Mouse (Mus musculus) c-Kit-positive CD71-positive TER-119-negative erythroid progenitor cells, embryonic 14.5 days (primary cell): Measurements from ENCODE around the gene Fam216b.

Source experiments
- DNase-seq: peaks from one replicate; pipeline ENCODE4 v3.0.0-alpha.2; 2013; ENCODE audit warnings: low read depth

The Fam216b gene

GRCm38 (mm10) chr14:78088907-78089306 lies at the start of gene Fam216b:
Gene Fam216b (minus strand): TSS chr14:78089007.
- DNase-seq = no peak

- no peak for DNase-seq
Observed at GRCm38 (mm10) chr14:78132368-78133052, 43.7 kb upstream of the Fam216b start.

DNA sequence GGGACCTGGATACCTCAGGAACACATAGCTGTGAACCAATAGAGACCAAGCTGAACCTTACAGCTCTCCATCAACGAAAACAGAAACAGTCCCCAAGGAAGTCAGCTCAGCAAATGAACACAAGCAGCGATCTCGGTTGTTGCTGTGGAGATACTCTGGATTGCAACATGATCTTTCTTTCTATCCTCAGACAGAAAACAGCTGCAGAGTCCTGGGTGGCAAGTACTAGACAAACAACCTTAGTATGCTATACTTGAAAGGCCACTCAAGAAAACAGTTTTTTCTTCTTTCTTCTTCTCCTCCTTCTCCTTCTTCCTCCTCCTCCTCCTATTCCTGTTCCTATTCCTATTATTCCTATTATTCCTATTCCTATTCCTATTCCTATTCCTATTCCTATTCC lies 37.9 kb upstream of the Fam216b start:
- DNase-seq = no peak

- no peak for DNase-seq
Observed at GRCm38 (mm10) chr14:78120286-78120685, 31.5 kb upstream of the Fam216b start.

GRCm38 (mm10) chr14:78119449-78120200 lies 30.8 kb upstream of the Fam216b start:
- no peak for DNase-seq

DNA sequence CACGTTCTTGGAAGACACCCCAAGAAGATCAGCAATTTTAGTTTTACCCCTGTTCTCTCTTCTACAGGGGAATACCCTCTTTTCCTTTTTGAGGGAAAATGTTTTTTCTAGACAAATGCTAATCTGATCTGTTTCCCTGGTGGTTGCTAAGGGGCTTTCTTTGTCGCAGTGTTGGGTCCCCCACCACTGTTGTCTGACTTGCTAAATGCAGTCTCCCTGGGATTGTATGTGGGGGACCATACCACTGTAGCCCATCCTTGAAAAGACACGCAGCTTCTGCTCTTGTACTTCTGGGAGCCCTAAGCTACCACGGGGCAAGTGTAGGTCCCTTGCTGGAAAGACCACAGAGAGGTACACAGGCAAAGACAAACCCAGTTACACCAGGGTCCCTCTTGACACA lies 28.9 kb upstream of the Fam216b start:
- no peak for DNase-seq

DNA sequence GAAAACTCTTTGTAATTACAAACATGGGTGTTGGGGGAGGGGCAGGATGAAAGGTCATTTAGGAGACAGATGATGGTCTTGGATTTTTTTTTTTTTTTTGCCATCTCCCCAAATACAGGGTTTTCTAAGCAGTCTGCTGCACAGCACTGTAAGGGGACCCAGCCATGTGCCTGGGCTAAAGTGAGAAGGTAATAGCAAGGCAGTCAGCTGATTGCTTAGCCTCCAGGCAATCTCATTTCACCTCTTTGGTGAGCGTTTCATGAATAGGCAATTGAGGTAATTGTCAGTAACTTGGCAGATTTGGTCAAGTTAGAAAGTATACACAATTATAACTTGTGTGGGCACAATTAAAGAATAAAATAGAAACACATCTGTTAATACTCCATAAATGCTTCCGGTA lies 28.5 kb upstream of the Fam216b start:
- no peak for DNase-seq

GRCm38 (mm10) chr14:78112466-78112865 lies 23.7 kb upstream of the Fam216b start:
- DNase-seq = no peak

- DNase-seq = no peak
Observed at GRCm38 (mm10) chr14:78110871-78111270, 22.1 kb upstream of the Fam216b start.

GRCm38 (mm10) chr14:78109419-78109818 lies 20.6 kb upstream of the Fam216b start:
- DNase-seq = no peak

- no peak for DNase-seq
Observed at GRCm38 (mm10) chr14:78108388-78108787, 19.6 kb upstream of the Fam216b start.

GRCm38 (mm10) chr14:78089591-78089990 lies 784 bp upstream of the Fam216b start:
- no peak for DNase-seq

DNA sequence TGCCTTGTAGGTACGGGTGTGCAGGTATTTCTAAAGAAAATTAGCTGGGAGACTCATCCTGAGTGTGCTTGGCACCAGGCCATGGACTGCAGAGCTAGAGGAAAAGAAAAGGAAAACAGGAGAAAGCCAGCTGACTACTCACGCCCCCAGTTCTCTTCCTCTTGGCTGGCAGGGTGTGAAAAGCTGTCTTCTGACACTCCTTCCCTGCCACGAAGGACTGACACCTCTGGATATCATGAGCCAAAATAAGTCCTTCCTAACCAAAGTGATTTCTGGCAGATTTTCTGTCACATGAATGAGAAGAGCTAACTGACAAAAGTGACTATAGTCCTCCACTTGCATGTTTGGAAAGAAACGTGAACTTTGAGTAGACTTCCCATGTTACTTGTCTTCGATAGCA lies 5.3 kb downstream of the Fam216b start:
- DNase-seq = no peak

DNA sequence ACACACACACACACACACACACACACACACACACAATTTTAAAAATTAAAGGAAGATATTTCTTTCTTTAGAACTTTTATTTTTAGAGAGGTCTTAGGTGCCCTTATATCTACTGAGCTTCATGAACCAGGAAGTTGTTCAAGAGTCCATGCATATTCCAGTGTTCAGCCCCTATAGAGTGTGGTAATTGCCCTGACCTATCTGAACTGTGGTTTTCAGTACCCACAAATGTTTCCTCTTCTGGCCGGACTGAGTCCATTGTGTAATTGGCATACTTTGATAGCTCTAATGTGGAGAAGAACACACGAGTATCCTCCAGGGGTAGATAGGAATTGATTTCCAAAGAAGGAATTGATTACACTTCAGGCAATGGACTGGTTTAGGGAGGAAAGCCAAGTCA lies 11.3 kb downstream of the Fam216b start:
- no peak for DNase-seq

GRCm38 (mm10) chr14:78065938-78066710 lies 22.7 kb downstream of the Fam216b start:
- DNase-seq = no peak

- DNase-seq = no peak
Observed at GRCm38 (mm10) chr14:78062484-78062883, 26.3 kb downstream of the Fam216b start.

DNA sequence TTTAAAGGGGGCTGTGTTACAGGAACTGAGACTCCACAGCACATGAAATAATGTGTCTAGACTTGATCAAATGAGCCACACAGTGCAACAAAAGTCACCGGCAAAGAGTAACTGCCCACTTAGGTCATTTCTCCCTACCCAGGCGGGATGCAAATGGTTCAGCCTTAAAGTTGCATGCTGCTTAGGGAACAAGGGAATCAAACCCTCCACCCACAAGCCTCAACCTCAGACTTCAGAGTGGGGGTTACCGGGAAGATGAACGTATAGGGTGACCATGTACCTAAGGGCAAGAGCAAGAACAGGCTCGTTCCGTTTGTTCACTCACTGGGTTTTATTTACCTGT lies 28.2 kb downstream of the Fam216b start:
- DNase-seq = no peak

- DNase-seq = no peak
Observed at GRCm38 (mm10) chr14:78059878-78060608, 28.8 kb downstream of the Fam216b start.

DNA sequence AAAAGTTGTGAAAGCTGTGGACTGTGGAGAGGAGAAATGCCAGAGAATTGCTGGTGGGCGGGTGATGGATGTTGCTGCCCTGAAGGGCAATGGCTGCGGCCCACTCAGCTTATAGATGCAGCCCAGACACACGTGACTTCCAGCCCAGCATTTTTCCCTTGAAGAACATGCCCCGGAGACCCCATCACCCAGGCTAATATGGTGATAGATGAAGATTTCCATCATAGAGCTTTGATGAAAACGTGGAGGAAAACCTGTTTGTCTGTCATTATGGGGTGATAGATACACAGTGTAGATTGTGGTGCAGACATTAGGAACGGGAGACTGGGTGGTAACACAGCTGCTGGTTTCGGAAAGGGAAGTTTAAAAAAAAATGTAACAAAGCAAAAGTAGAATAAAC lies 31.4 kb downstream of the Fam216b start:
- no peak for DNase-seq

- DNase-seq = no peak
Observed at GRCm38 (mm10) chr14:78056371-78056770, 32.4 kb downstream of the Fam216b start.

GRCm38 (mm10) chr14:78048674-78049073 lies 40.1 kb downstream of the Fam216b start:
- no peak for DNase-seq

DNA sequence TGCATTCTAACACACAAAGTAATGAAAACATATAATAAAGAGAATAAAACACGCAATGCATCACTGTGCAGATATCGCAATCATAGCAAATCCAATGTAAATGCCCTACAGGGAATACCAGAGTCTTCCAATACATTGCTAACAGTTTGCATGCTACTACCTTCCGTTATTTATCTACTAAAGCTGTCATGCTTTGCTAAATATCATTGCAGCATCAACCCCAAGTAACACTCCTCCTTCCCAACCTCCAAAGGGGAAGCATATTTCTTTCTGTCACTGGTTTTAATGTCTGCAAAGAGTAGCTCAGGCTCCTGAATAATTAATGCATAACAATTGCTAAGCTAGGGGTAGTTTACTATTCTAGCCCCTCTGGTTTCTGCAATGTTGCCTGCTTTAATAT lies 40.5 kb downstream of the Fam216b start:
- no peak for DNase-seq
